Mouse (Mus musculus) testis, adult 10 weeks (tissue): ENCODE results near the gene Bmpr1a. TPM values are rescaled to one million over a fixed set of nuclear protein-coding genes. Genes with fewer than 3 reads are reported as not detected.

ENCODE experiments used
- polyA plus RNA-seq: library from polyadenylated mRNA; stranded (reverse); fragments of 350-450 nt; fragmentation: Illumina TruSeq; extraction: RNeasy Lipid Tissue Mini Kit (QIAGEN cat#74804); gene quantifications from one replicate; pipeline ENCODE4 v1.2.3, GENCODE M21; 2014; ENCODE audit warnings: low read depth, low replicate concordance

The Bmpr1a gene
- 34.0 TPM for polyA plus RNA-seq

DNA sequence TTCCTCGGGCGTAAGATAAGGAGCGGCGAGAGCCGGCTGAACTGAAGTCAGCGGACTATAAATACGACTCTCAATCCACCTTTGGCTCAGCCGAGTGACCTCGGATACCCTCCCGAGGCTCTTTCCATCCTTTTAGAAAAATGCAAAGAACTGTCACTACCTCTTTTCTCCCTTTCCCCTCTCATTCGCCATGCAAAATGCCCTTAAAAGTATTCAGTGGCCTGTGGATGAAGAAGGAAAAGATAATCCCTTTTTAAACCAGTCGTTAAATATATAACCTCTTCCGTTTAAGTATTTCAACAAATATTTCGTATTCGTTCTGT lies at the start of gene Bmpr1a:
Gene Bmpr1a, minus strand, starts transcription at position 17 of the 323 bp plus-strand sequence.

GRCm38 (mm10) chr14:34522701-34523100 lies 19.6 kb upstream of the Bmpr1a start, which contains the start of gene 9230112D13Rik:
Gene 9230112D13Rik, minus strand, starts transcription at chr14:34522801.

DNA sequence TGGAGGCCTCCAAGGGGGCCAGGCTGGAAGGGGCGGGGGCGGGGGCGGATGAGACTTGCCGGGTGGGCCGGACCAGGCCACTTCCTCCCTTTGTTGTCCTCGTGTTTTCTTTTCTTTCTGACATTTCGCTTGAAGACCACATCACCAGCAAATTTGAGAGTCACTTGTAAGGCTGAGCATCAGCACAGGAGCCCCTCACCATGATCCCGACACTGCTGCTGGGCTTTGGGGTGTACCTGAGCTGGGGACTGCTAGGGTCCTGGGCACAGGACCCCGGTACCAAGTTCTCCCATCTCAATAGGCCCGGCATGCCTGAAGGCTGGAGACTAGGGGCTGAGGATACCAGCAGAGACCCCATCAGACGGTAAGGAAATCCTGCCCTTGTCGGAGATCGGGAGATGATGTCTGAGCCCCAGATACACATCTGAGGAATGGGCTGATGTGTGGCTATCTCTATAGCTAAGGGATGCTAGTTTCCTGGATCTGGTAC lies 127.7 kb downstream of the Bmpr1a start, which contains the start of gene Mmrn2:
Gene Mmrn2, plus strand, starts transcription at position 51 of the 490 bp plus-strand sequence.

GRCm38 (mm10) chr14:34374577-34374976 lies 128.6 kb downstream of the Bmpr1a start, which contains the start of gene Sncg:
Gene Sncg, minus strand, starts transcription at chr14:34374789.

Other genes with a start within 250 kb of the Bmpr1a start
- 9.5 TPM for gene Shld2, start 192.8 kb downstream of the Bmpr1a start, polyA plus RNA-seq
- 21.9 TPM for gene Glud1, start 192.6 kb downstream of the Bmpr1a start, polyA plus RNA-seq
- not detected for gene Fam25c, start 147.9 kb downstream of the Bmpr1a start, polyA plus RNA-seq
- not detected for gene Sncg, start 128.6 kb downstream of the Bmpr1a start, polyA plus RNA-seq
- 0.41 TPM for gene Mmrn2, start 127.9 kb downstream of the Bmpr1a start, polyA plus RNA-seq
- not detected for gene 9230112D13Rik, start 19.5 kb upstream of the Bmpr1a start, polyA plus RNA-seq
- gene Ldb3, start 85.3 kb upstream of the Bmpr1a start, polyA plus RNA-seq, result 0.50 TPM
- gene Opn4, start 96.8 kb upstream of the Bmpr1a start, polyA plus RNA-seq, result not detected
- 266 TPM for gene Wapl, start 170.6 kb upstream of the Bmpr1a start, polyA plus RNA-seq